Mouse (Mus musculus) ES-Bruce4 (cell line): ENCODE results near the gene S100a11. TPM values are rescaled to one million over a fixed set of nuclear protein-coding genes. Genes with fewer than 3 reads are reported as not detected.
"Not testable (repeated sequence)": the region's sequence is repeated elsewhere in the genome, so short reads cannot be mapped to it uniquely, and the experiment has no call there.

Experiments used
- H3K27ac ChIP-seq: 2 replicates; pipeline ENCODE4 v1.5.1; 2012; ENCODE audit warnings: low read length, inconsistent platforms; ENCODE audit not compliant: insufficient read depth
- H3K27me3 ChIP-seq: 2 replicates; pipeline ENCODE4 v1.6.1; 2012; ENCODE audit warnings: mild to moderate bottlenecking, low read length, inconsistent platforms; ENCODE audit not compliant: control insufficient read depth, poor library complexity, insufficient read depth, severe bottlenecking
- H3K36me3 ChIP-seq: 2 replicates; pipeline ENCODE4 v1.6.1; 2012; ENCODE audit warnings: inconsistent platforms, mild to moderate bottlenecking, low read length, moderate library complexity; ENCODE audit not compliant: control insufficient read depth, poor library complexity, insufficient read depth, severe bottlenecking
- H3K4me1 ChIP-seq: one replicate; pipeline ENCODE4 v1.8.1; 2011; ENCODE audit warnings: low read length; ENCODE audit not compliant: control insufficient read depth, insufficient read depth
- H3K4me3 ChIP-seq: 2 replicates; pipeline ENCODE4 v1.5.1; 2011; ENCODE audit warnings: low read depth, mild to moderate bottlenecking, low read length
- H3K9ac ChIP-seq: 2 replicates; pipeline ENCODE4 v1.6.1; 2012; ENCODE audit warnings: low read depth, mild to moderate bottlenecking, inconsistent platforms; ENCODE audit not compliant: poor library complexity, severe bottlenecking
- H3K9me3 ChIP-seq: replicated peaks from 2 replicates; pipeline ENCODE4 v1.6.1; 2012; ENCODE audit warnings: mild to moderate bottlenecking, low read length, inconsistent platforms; ENCODE audit not compliant: control insufficient read depth, poor library complexity, insufficient read depth, severe bottlenecking
- CTCF ChIP-seq: IDR thresholded peaks from one replicate; pipeline ENCODE4 v1.8.1; 2011; ENCODE audit warnings: low read depth, low read length
- EP300 ChIP-seq: IDR thresholded peaks from 2 replicates; pipeline ENCODE4 v1.6.1; 2011; ENCODE audit warnings: low read depth, low read length; ENCODE audit not compliant: insufficient read depth
- POLR2A ChIP-seq: IDR thresholded peaks from one replicate; pipeline ENCODE4 v1.8.1; 2011; ENCODE audit warnings: low read length; ENCODE audit not compliant: insufficient read depth
- polyA plus RNA-seq: library from polyadenylated mRNA; stranded (reverse); fragments of >200 nt; gene quantifications from 2 replicates; pipeline ENCODE4 v1.2.4, GENCODE M21; 2011; ENCODE audit warnings: low read depth; ENCODE audit not compliant: missing spikeins, insufficient read depth, insufficient read length

Gene S100a11
- polyA plus RNA-seq, 1 experiment: 661 TPM

- H3K4me3 ChIP-seq: no peak overlapping the region
- H3K9me3 ChIP-seq: peaks cover 12% of the 10 kb centered on the region
- no peaks in the 10 kb centered on the region for H3K36me3 ChIP-seq
- no peak overlapping the region for H3K27ac ChIP-seq
- H3K4me1 ChIP-seq: no peaks in the 10 kb centered on the region
- TF ChIP-seq CTCF (peak; percentile 11), POLR2A (no peak), EP300 (no peak)
- H3K27me3 ChIP-seq: no peaks in the 10 kb centered on the region
- no peak overlapping the region for H3K9ac ChIP-seq
These were observed 16.8 kb downstream of the S100a11 start for GRCm38 (mm10) chr3:93537068-93537576.

GRCm38 (mm10) chr3:93538486-93538885 lies 18.2 kb downstream of the S100a11 start:
- H3K27me3 ChIP-seq: no peaks in the 10 kb centered on the region
- no peak for TF ChIP-seq CTCF
- TF ChIP-seq EP300: no peak
- no peak for TF ChIP-seq POLR2A
- peaks cover 2% of the 10 kb centered on the region for H3K9me3 ChIP-seq
- no peak overlapping the region for H3K9ac ChIP-seq
- H3K27ac ChIP-seq: no peak overlapping the region
- H3K4me3 ChIP-seq: no peak overlapping the region
- no peaks in the 10 kb centered on the region for H3K36me3 ChIP-seq
- no peaks in the 10 kb centered on the region for H3K4me1 ChIP-seq

- H3K9me3 ChIP-seq: no peaks in the 10 kb centered on the region; the same call in 1 of the 2 replicates
- H3K9ac ChIP-seq: no peak overlapping the region
- H3K27me3 ChIP-seq: no peaks in the 10 kb centered on the region
- no peaks in the 10 kb centered on the region for H3K4me1 ChIP-seq
- H3K36me3 ChIP-seq: no peaks in the 10 kb centered on the region
- no peak for TF ChIP-seq CTCF
- TF ChIP-seq POLR2A: no peak
- no peak for TF ChIP-seq EP300
- H3K4me3 ChIP-seq: no peak overlapping the region
- no peak overlapping the region for H3K27ac ChIP-seq
These were observed 21.2 kb downstream of the S100a11 start for GRCm38 (mm10) chr3:93541501-93541900.

GRCm38 (mm10) chr3:93544170-93544569 lies 23.9 kb downstream of the S100a11 start:
- H3K9me3 ChIP-seq, H3K27me3 ChIP-seq, H3K4me1 ChIP-seq, H3K27ac ChIP-seq, H3K9ac ChIP-seq, H3K36me3 ChIP-seq, H3K4me3 ChIP-seq: not testable (repeated sequence)

- Histone ChIP-seq H3K9me3 (no peaks in the 10 kb centered on the region; the same call in 1 of the 2 replicates), H3K27ac (no peak overlapping the region), H3K9ac (no peak overlapping the region; the same call in 1 of the 2 replicates), H3K36me3 (no peaks in the 10 kb centered on the region), H3K4me3 (no peak overlapping the region), H3K27me3 (no peaks in the 10 kb centered on the region), H3K4me1 (no peaks in the 10 kb centered on the region)
- TF ChIP-seq POLR2A: no peak
- TF ChIP-seq CTCF: peak; percentile 74
These were observed 26.9 kb downstream of the S100a11 start for GRCm38 (mm10) chr3:93547099-93547648.

- H3K27me3 ChIP-seq: no peaks in the 10 kb centered on the region
- H3K27ac ChIP-seq: no peak overlapping the region
- TF ChIP-seq POLR2A (no peak), CTCF (no peak), EP300 (no peak)
- no peaks in the 10 kb centered on the region for H3K4me1 ChIP-seq
- peak overlapping the region; percentile 17; the same call in 1 of the 2 replicates for H3K9ac ChIP-seq
- no peaks in the 10 kb centered on the region; the same call in 1 of the 2 replicates for H3K9me3 ChIP-seq
- no peak overlapping the region for H3K4me3 ChIP-seq
- H3K36me3 ChIP-seq: no peaks in the 10 kb centered on the region
These were observed 27.7 kb downstream of the S100a11 start for GRCm38 (mm10) chr3:93547749-93548540.
